ENCODE assay signal across 8 mouse cellular contexts in the genomic region with DNA sequence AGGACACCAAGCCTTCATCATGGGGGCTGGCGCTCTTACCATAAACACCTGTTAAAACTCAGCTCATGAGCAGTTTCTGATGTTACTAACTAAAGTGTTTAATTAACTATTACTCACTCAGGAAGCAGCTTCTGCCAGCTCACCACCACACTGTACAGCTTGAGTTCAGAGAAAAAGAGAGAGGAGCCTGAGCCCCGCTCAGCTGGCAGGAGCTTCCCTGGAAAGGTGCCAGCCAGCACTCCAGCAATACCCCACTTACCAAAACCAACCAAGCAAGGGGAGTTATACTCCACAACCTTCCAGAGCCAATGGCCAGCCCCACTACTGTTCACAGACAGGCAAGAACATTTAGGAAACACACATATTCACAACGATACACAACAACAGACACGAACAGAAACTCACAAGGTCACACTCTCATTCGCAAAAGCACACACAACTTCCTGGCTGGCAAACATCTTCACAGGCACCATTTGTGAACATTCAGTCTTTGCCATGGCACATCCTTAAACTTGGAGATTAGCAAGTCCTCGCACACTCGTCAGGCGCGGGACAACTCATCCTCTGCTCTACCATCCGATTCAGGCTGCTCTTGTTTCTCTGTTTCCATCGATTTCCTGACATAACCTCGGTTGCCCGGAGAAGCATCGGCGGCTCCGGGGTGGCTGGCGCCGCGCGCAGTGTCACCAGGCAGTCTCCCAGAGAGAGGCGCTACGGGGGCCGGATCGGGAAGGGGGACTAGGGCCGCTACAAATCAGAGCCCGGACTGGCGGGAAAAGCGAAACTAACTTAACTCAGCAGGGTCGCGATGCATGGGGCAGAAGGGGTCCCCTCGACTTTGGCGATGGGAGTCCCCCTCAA. TPM values are rescaled to one million over a fixed set of nuclear protein-coding genes. Genes with fewer than 3 reads are reported as not detected.
A peak's percentile ranks its signal among the peaks of the same experiment; 100 is the strongest.
DNase-seq lines count a peak whose midpoint lies in the region; ATAC-seq and TF ChIP-seq lines count a peak whose summit lies in the region.

No protein-coding gene starts in this region.

- ATAC-seq in forebrain, embryonic 14.5 days: peak; percentile 13
- ATAC-seq in hindbrain, embryonic 14.5 days (ENCODE audit: low FRiP score): peak; percentile 12; the same call in 1 of the 2 replicates

- TF ChIP-seq CTCF in small intestine, adult 2 months (IDR thresholded peaks at IDR 0.05; ENCODE audit: extremely low read depth, insufficient read length, insufficient replicate concordance, low read depth, low read length): no peak

- H3K4me3 ChIP-seq in forebrain, embryonic 14.5 days (ENCODE audit: low read depth, low read length): peak overlapping the region; percentile 56
- peak overlapping the region; percentile 60 for H3K4me3 ChIP-seq in hindbrain, embryonic 14.5 days (replicated peaks; ENCODE audit: low read length)
- H3K4me3 ChIP-seq in small intestine, adult 2 months (ENCODE audit: low read depth, low read length): peak overlapping the region; percentile 79

- TF ChIP-seq POLR2A in small intestine, adult 2 months (IDR thresholded peaks at IDR 0.05; ENCODE audit: low read depth, low read length): no peak

- H3K9ac ChIP-seq in forebrain, embryonic 14.5 days (ENCODE audit: low read length): peak overlapping the region; percentile 69
- H3K9ac ChIP-seq in hindbrain, embryonic 14.5 days: peak overlapping the region; percentile 74

- peak overlapping the region; percentile 97 for H3K4me2 ChIP-seq in forebrain, embryonic 14.5 days (ENCODE audit: low read length)
- H3K4me2 ChIP-seq in hindbrain, embryonic 14.5 days (replicated peaks): peak overlapping the region; percentile 95

- DNase-seq in CD8-positive naive resting alpha-beta T cell, adult 2 months (ENCODE audit: low read depth in 2 of 2, low spot score in 2 of 2): peak; percentile 23 to 50
- peak; percentile 77 for DNase-seq in adrenal gland, adult 2 months
- peak; percentile 71 for DNase-seq in forebrain, embryonic 14.5 days (ENCODE audit: low spot score)
- DNase-seq in hindbrain, embryonic 14.5 days (ENCODE audit: low spot score): peak; percentile 38
- DNase-seq in layer of hippocampus, postnatal 25 days (ENCODE audit: extremely low spot score in 1 of 2, low spot score in 1 of 2): peak; percentile 44 to 56
- DNase-seq in lung, postnatal 14 days: peak; percentile 54
- no peak for DNase-seq in ovary, postnatal 36 days (ENCODE audit: low spot score)

- H3K4me1 ChIP-seq in forebrain, embryonic 14.5 days (ENCODE audit: control insufficient read depth, insufficient read depth, low read length): peaks cover 11% of the 10 kb centered on the region
- H3K4me1 ChIP-seq in hindbrain, embryonic 14.5 days (replicated peaks; ENCODE audit: control insufficient read depth, insufficient read depth, low read length): peaks cover 13% of the 10 kb centered on the region
- H3K4me1 ChIP-seq in small intestine, adult 2 months (ENCODE audit: control insufficient read depth, insufficient read depth, insufficient read length, low read length): peaks cover 16% of the 10 kb centered on the region

- H3K27me3 ChIP-seq in forebrain, embryonic 14.5 days (replicated peaks; ENCODE audit: control insufficient read depth, insufficient read depth, low read length): peaks cover 28% of the 10 kb centered on the region
- H3K27me3 ChIP-seq in hindbrain, embryonic 14.5 days (ENCODE audit: control insufficient read depth, insufficient read depth, low read length): peaks cover 38% of the 10 kb centered on the region
- no peaks in the 10 kb centered on the region for H3K27me3 ChIP-seq in small intestine, adult 2 months (ENCODE audit: control insufficient read depth, insufficient read depth, low read length)

- WGBS in forebrain, embryonic 14.5 days: 6% methylated on average over 32 of the region's 32 CpGs
- 7% methylated on average over 32 of the region's 32 CpGs for WGBS in hindbrain, embryonic 14.5 days
- WGBS in small intestine, adult 2 months: 3% methylated on average over 32 of the region's 32 CpGs

- H3K27ac ChIP-seq in forebrain, embryonic 14.5 days (ENCODE audit: low read depth, low read length): no peak overlapping the region
- no peak overlapping the region for H3K27ac ChIP-seq in hindbrain, embryonic 14.5 days
- peak overlapping the region; percentile 59 for H3K27ac ChIP-seq in small intestine, adult 2 months (ENCODE audit: insufficient read depth, low read depth, low read length)

- no peaks in the 10 kb centered on the region for H3K36me3 ChIP-seq in forebrain, embryonic 14.5 days (ENCODE audit: control insufficient read depth, insufficient read depth, low read length)
- no peaks in the 10 kb centered on the region for H3K36me3 ChIP-seq in hindbrain, embryonic 14.5 days (replicated peaks; ENCODE audit: control insufficient read depth, insufficient read depth)
- H3K36me3 ChIP-seq in small intestine, adult 2 months (ENCODE audit: control insufficient read depth, insufficient read depth, low read length): no peaks in the 10 kb centered on the region

- no peaks in the 10 kb centered on the region for H3K9me3 ChIP-seq in forebrain, embryonic 14.5 days (replicated peaks; ENCODE audit: control insufficient read depth, low read length)
- no peaks in the 10 kb centered on the region for H3K9me3 ChIP-seq in hindbrain, embryonic 14.5 days (ENCODE audit: control insufficient read depth, low read length)

RNA-seq across cellular contexts. Expression of a gene that starts 1.0 kb away (rescaled TPM):
- 10 to 100 TPM; 22.2 to 29.5 TPM for total RNA-seq in adrenal gland, adult 2 months (2021)
- 26.3 and 26.9 TPM in 2 replicates for polyA plus RNA-seq in adrenal gland, adult 2 months (2012; rRNA removed)
- 4.8 and 6.2 TPM in 2 replicates for polyA plus RNA-seq in forebrain, embryonic 14.5 days (2014; fragmentation: Nextera tagmentation; extraction: Ambion mirVana)
- polyA plus RNA-seq in hindbrain, embryonic 14.5 days (2014; fragmentation: Nextera tagmentation; extraction: Ambion mirVana): 7.0 and 7.2 TPM in 2 replicates
- 10 to 100 TPM; 23.8 to 25.5 TPM for total RNA-seq in layer of hippocampus, postnatal 25 days (2021)
- 17.4 and 27.3 TPM in 2 replicates for polyA plus RNA-seq in small intestine, adult 2 months (2012; rRNA removed)

RNA-seq across cellular contexts. Expression of a gene that starts 55.0 kb away (rescaled TPM):
- 100 to 1,000 TPM; 120 to 197 TPM for total RNA-seq in adrenal gland, adult 2 months (2021)
- 146 and 154 TPM in 2 replicates for polyA plus RNA-seq in adrenal gland, adult 2 months (2012; rRNA removed)
- polyA plus RNA-seq in forebrain, embryonic 14.5 days (2014; fragmentation: Nextera tagmentation; extraction: Ambion mirVana): 1.5 and 1.8 TPM in 2 replicates
- polyA plus RNA-seq in hindbrain, embryonic 14.5 days (2014; fragmentation: Nextera tagmentation; extraction: Ambion mirVana): 3.1 and 3.2 TPM in 2 replicates
- 1 to 10 TPM; 8.8 to 9.1 TPM for total RNA-seq in layer of hippocampus, postnatal 25 days (2021)
- polyA plus RNA-seq in small intestine, adult 2 months (2012; rRNA removed): 17.7 and 22.0 TPM in 2 replicates
